ENCODE assay signal across 9 mouse cellular contexts in the genomic region with DNA sequence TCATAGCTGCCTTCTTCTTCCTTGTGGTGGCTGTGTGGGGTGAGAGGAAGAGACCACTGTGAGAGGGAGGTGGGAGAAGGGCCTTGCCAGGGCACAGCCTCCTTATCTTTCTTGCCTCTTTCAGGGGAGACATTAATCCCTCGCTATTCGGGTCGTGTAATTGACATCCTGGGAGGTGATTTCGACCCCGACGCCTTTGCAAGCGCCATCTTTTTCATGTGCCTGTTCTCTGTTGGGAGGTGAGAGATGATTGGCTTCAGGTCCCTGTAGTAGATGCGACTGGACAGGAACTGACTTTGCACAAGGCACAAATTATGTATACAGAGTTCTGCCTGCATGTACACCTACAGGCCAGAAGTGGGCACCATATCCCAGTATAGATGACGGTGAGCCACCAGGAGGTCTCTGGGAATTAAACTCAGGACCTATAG. TPM values are rescaled to one million over a fixed set of nuclear protein-coding genes. Genes with fewer than 3 reads are reported as not detected.
DNase-seq lines count a peak whose midpoint lies in the region; ATAC-seq and TF ChIP-seq lines count a peak whose summit lies in the region.
"Had no signal": no experiment of that assay in that cellular context is flagged by ENCODE, and none has a peak within 500 bp of the region (broad histone marks: within the 10 kb centered on the region; RNA-seq: fewer than 3 reads in every experiment).

No protein-coding gene starts in this region.

- H3K27ac ChIP-seq in forebrain, embryonic 13.5 days: no peak overlapping the region
- H3K27ac ChIP-seq in forebrain, embryonic 12.5 days: no peak overlapping the region
- H3K27ac ChIP-seq in hindbrain, postnatal 0 days: no peak overlapping the region
- peak overlapping the region; percentile 75; the same call in 1 of the 2 replicates for H3K27ac ChIP-seq in lung, postnatal 0 days (ENCODE audit: low read length)
- no peak overlapping the region for H3K27ac ChIP-seq in stomach, embryonic 15.5 days

- ATAC-seq in forebrain, embryonic 13.5 days: no peak
- ATAC-seq in forebrain, embryonic 12.5 days (ENCODE audit: low FRiP score): no peak
- peak; percentile 57 for ATAC-seq in CD4-positive, CD25-positive, alpha-beta regulatory T cell, adult 4 months
- no peak for ATAC-seq in hindbrain, postnatal 0 days
- peak; percentile 65 for ATAC-seq in lung, postnatal 0 days
- no peak for ATAC-seq in stomach, embryonic 15.5 days (ENCODE audit: insufficient read depth, low FRiP score, low read depth)

- H3K9me3 ChIP-seq in forebrain, embryonic 13.5 days (replicated peaks): no peaks in the 10 kb centered on the region; the same call in 1 of the 2 replicates
- H3K9me3 ChIP-seq in forebrain, embryonic 12.5 days: no peaks in the 10 kb centered on the region
- no peaks in the 10 kb centered on the region for H3K9me3 ChIP-seq in hindbrain, postnatal 0 days (ENCODE audit: low read length)
- no peaks in the 10 kb centered on the region for H3K9me3 ChIP-seq in lung, postnatal 0 days (ENCODE audit: low read length)
- H3K9me3 ChIP-seq in stomach, embryonic 15.5 days: no peaks in the 10 kb centered on the region

- WGBS in forebrain, embryonic 13.5 days: 14% methylated on average over 9 of the region's 9 CpGs
- 15% methylated on average over 9 of the region's 9 CpGs for WGBS in forebrain, embryonic 12.5 days
- WGBS in hindbrain, postnatal 0 days: 23% methylated on average over 9 of the region's 9 CpGs
- WGBS in lung, postnatal 0 days: 18% methylated on average over 9 of the region's 9 CpGs
- WGBS in stomach, embryonic 15.5 days: 24% methylated on average over 9 of the region's 9 CpGs

- no peak for TF ChIP-seq EP300 in lung, postnatal 0 days (IDR thresholded peaks at IDR 0.05)

- H3K4me3 ChIP-seq in forebrain, embryonic 13.5 days: 0 out of 2 replicates have a peak overlapping the region, but pooled peaks have one; percentile 65
- no peak overlapping the region for H3K4me3 ChIP-seq in forebrain, embryonic 12.5 days (replicated peaks)
- H3K4me3 ChIP-seq in hindbrain, postnatal 0 days (ENCODE audit: low read length): no peak overlapping the region
- no peak overlapping the region for H3K4me3 ChIP-seq in lung, postnatal 0 days (ENCODE audit: low read depth, low read length)
- H3K4me3 ChIP-seq in stomach, embryonic 15.5 days (replicated peaks): peak overlapping the region; percentile 74; the same call in 1 of the 2 replicates

- no peaks in the 10 kb centered on the region for H3K36me3 ChIP-seq in forebrain, embryonic 13.5 days (ENCODE audit: poor library complexity, severe bottlenecking)
- no peaks in the 10 kb centered on the region for H3K36me3 ChIP-seq in forebrain, embryonic 12.5 days (replicated peaks)
- H3K36me3 ChIP-seq in hindbrain, postnatal 0 days (ENCODE audit: insufficient read depth, low read length): no peaks in the 10 kb centered on the region
- no peaks in the 10 kb centered on the region for H3K36me3 ChIP-seq in lung, postnatal 0 days (ENCODE audit: insufficient read depth, low read length)
- H3K36me3 ChIP-seq in stomach, embryonic 15.5 days: no peaks in the 10 kb centered on the region

- peaks cover 11% of the 10 kb centered on the region; the same call in 1 of the 2 replicates for H3K4me1 ChIP-seq in forebrain, embryonic 13.5 days
- H3K4me1 ChIP-seq in forebrain, embryonic 12.5 days: peaks cover 5% of the 10 kb centered on the region; the same call in 1 of the 2 replicates
- H3K4me1 ChIP-seq in hindbrain, postnatal 0 days (ENCODE audit: insufficient read depth, low read length): no peaks in the 10 kb centered on the region
- no peaks in the 10 kb centered on the region for H3K4me1 ChIP-seq in lung, postnatal 0 days (ENCODE audit: insufficient read depth, low read depth, low read length)
- peaks cover 9% of the 10 kb centered on the region; the same call in 1 of the 2 replicates for H3K4me1 ChIP-seq in stomach, embryonic 15.5 days

- H3K9ac ChIP-seq in forebrain, embryonic 13.5 days: no peak overlapping the region
- no peak overlapping the region for H3K9ac ChIP-seq in forebrain, embryonic 12.5 days
- H3K9ac ChIP-seq in hindbrain, postnatal 0 days (replicated peaks; ENCODE audit: low read length): no peak overlapping the region
- H3K9ac ChIP-seq in lung, postnatal 0 days (replicated peaks; ENCODE audit: low read depth): no peak overlapping the region
- no peak overlapping the region for H3K9ac ChIP-seq in stomach, embryonic 15.5 days

- peak; percentile 73 for TF ChIP-seq CTCF in hindbrain, postnatal 0 days (IDR thresholded peaks at IDR 0.05; ENCODE audit: low read depth)
- peak; percentile 85 for TF ChIP-seq CTCF in lung, postnatal 0 days (IDR thresholded peaks at IDR 0.05)

- H3K27me3 ChIP-seq in forebrain, embryonic 13.5 days: peaks cover 70% of the 10 kb centered on the region
- peaks cover 80% of the 10 kb centered on the region for H3K27me3 ChIP-seq in forebrain, embryonic 12.5 days
- H3K27me3 ChIP-seq in hindbrain, postnatal 0 days (ENCODE audit: insufficient read depth, low read length): peaks cover 6% of the 10 kb centered on the region; the same call in 1 of the 2 replicates
- no peaks in the 10 kb centered on the region for H3K27me3 ChIP-seq in lung, postnatal 0 days (replicated peaks; ENCODE audit: insufficient read depth, low read length)
- H3K27me3 ChIP-seq in stomach, embryonic 15.5 days (replicated peaks): peaks cover 16% of the 10 kb centered on the region; the same call in 1 of the 2 replicates

- DNase-seq in embryo, embryonic 10.5 days (ENCODE audit: low spot score): peak; percentile 60
- DNase-seq in hindbrain, postnatal 0 days (ENCODE audit: low spot score): peak; percentile 50
- DNase-seq in lung, postnatal 0 days (ENCODE audit: low spot score): peak; percentile 81
- no peak for DNase-seq in left cerebral cortex, adult 18-20 months (ENCODE audit: low spot score in 2 of 2)

- H3K4me2 ChIP-seq in forebrain, embryonic 13.5 days: no peak overlapping the region
- H3K4me2 ChIP-seq in forebrain, embryonic 12.5 days: no peak overlapping the region
- no peak overlapping the region for H3K4me2 ChIP-seq in hindbrain, postnatal 0 days (ENCODE audit: low read depth, low read length)
- H3K4me2 ChIP-seq in lung, postnatal 0 days (replicated peaks; ENCODE audit: low read depth, low read length): peak overlapping the region; percentile 94
- H3K4me2 ChIP-seq in stomach, embryonic 15.5 days: peak overlapping the region; percentile 88

RNA-seq across cellular contexts. Expression of gene Tap2, which starts 2.4 kb away (rescaled TPM):
- 0.76 and 0.87 TPM in 2 replicates for polyA plus RNA-seq in forebrain, embryonic 13.5 days (2015; fragmentation: Nextera tagmentation; extraction: Ambion mirVana)
- 0.47 and 1.1 TPM in 2 replicates for polyA plus RNA-seq in forebrain, embryonic 12.5 days (2016; fragmentation: Nextera tagmentation; extraction: Ambion mirVana)
- 100 to 1,000 TPM in 1 of 2 experiments, 10 to 100 TPM in 1; 78.9 to 260 TPM for polyA plus RNA-seq in CD4-positive, CD25-positive, alpha-beta regulatory T cell, adult 4 months (2017; shearing (Covaris generic))
- total RNA-seq in hindbrain, postnatal 0 days (2014; rRNA removed): 0.89 and 1.8 TPM in 2 replicates
- polyA plus RNA-seq in hindbrain, postnatal 0 days (2015; fragmentation: Nextera tagmentation; extraction: Ambion mirVana): 3.8 and 6.5 TPM in 2 replicates
- polyA plus RNA-seq in lung, postnatal 0 days (2015; fragmentation: Nextera tagmentation; extraction: Ambion mirVana): 23.9 and 26.1 TPM in 2 replicates
- polyA plus RNA-seq in stomach, embryonic 15.5 days (2015; fragmentation: Nextera tagmentation; extraction: Ambion mirVana): 5.5 and 7.0 TPM in 2 replicates
- total RNA-seq in left cerebral cortex, adult 18-20 months (2021): 10 to 100 TPM; 10.7 to 11.7 TPM

RNA-seq across cellular contexts. Expression of gene Psmb8, which starts 8.2 kb away (rescaled TPM):
- 0.65 and 1.6 TPM in 2 replicates for polyA plus RNA-seq in forebrain, embryonic 13.5 days (2015; fragmentation: Nextera tagmentation; extraction: Ambion mirVana)
- polyA plus RNA-seq in forebrain, embryonic 12.5 days (2016; fragmentation: Nextera tagmentation; extraction: Ambion mirVana): 0.53 and 1.7 TPM in 2 replicates
- 100 to 1,000 TPM; 781 to 871 TPM for polyA plus RNA-seq in CD4-positive, CD25-positive, alpha-beta regulatory T cell, adult 4 months (2017; shearing (Covaris generic))
- 2.8 and 5.0 TPM in 2 replicates for total RNA-seq in hindbrain, postnatal 0 days (2014; rRNA removed)
- polyA plus RNA-seq in hindbrain, postnatal 0 days (2015; fragmentation: Nextera tagmentation; extraction: Ambion mirVana): 6.5 and 6.9 TPM in 2 replicates
- 54.9 and 58.6 TPM in 2 replicates for polyA plus RNA-seq in lung, postnatal 0 days (2015; fragmentation: Nextera tagmentation; extraction: Ambion mirVana)
- 12.1 and 14.6 TPM in 2 replicates for polyA plus RNA-seq in stomach, embryonic 15.5 days (2015; fragmentation: Nextera tagmentation; extraction: Ambion mirVana)
- 1 to 10 TPM; 4.6 to 5.5 TPM for total RNA-seq in left cerebral cortex, adult 18-20 months (2021)

RNA-seq across cellular contexts. Expression of gene Psmb9, which starts 18.2 kb away (rescaled TPM):
- polyA plus RNA-seq in forebrain, embryonic 13.5 days (2015; fragmentation: Nextera tagmentation; extraction: Ambion mirVana): 0.43 and 0.73 TPM in 2 replicates
- polyA plus RNA-seq in forebrain, embryonic 12.5 days (2016; fragmentation: Nextera tagmentation; extraction: Ambion mirVana): 0.78 and 1.1 TPM in 2 replicates
- polyA plus RNA-seq in CD4-positive, CD25-positive, alpha-beta regulatory T cell, adult 4 months (2017; shearing (Covaris generic)): 100 to 1,000 TPM; 280 to 324 TPM
- total RNA-seq in hindbrain, postnatal 0 days (2014; rRNA removed): 0.68 and 4.3 TPM in 2 replicates
- 2.8 and 4.2 TPM in 2 replicates for polyA plus RNA-seq in hindbrain, postnatal 0 days (2015; fragmentation: Nextera tagmentation; extraction: Ambion mirVana)
- polyA plus RNA-seq in lung, postnatal 0 days (2015; fragmentation: Nextera tagmentation; extraction: Ambion mirVana): 16.4 and 17.1 TPM in 2 replicates
- 7.9 and 8.1 TPM in 2 replicates for polyA plus RNA-seq in stomach, embryonic 15.5 days (2015; fragmentation: Nextera tagmentation; extraction: Ambion mirVana)
- 1 to 10 TPM; 2.6 to 2.8 TPM for total RNA-seq in left cerebral cortex, adult 18-20 months (2021)

RNA-seq across cellular contexts. Expression of gene Tap1, which starts 18.4 kb away (rescaled TPM):
- 0.84 and 0.94 TPM in 2 replicates for polyA plus RNA-seq in forebrain, embryonic 13.5 days (2015; fragmentation: Nextera tagmentation; extraction: Ambion mirVana)
- 1.3 and 2.2 TPM in 2 replicates for polyA plus RNA-seq in forebrain, embryonic 12.5 days (2016; fragmentation: Nextera tagmentation; extraction: Ambion mirVana)
- 100 to 1,000 TPM; 163 to 238 TPM for polyA plus RNA-seq in CD4-positive, CD25-positive, alpha-beta regulatory T cell, adult 4 months (2017; shearing (Covaris generic))
- 14.0 and 14.1 TPM in 2 replicates for total RNA-seq in hindbrain, postnatal 0 days (2014; rRNA removed)
- 8.0 and 8.1 TPM in 2 replicates for polyA plus RNA-seq in hindbrain, postnatal 0 days (2015; fragmentation: Nextera tagmentation; extraction: Ambion mirVana)
- 11.6 and 12.6 TPM in 2 replicates for polyA plus RNA-seq in lung, postnatal 0 days (2015; fragmentation: Nextera tagmentation; extraction: Ambion mirVana)
- polyA plus RNA-seq in stomach, embryonic 15.5 days (2015; fragmentation: Nextera tagmentation; extraction: Ambion mirVana): 7.5 and 7.7 TPM in 2 replicates
- total RNA-seq in left cerebral cortex, adult 18-20 months (2021): 1 to 10 TPM; 3.1 to 3.2 TPM

RNA-seq across cellular contexts. Expression of gene H2-Ob, which starts 32.9 kb away (rescaled TPM):
- not detected in 2 replicates for polyA plus RNA-seq in forebrain, embryonic 13.5 days (2015; fragmentation: Nextera tagmentation; extraction: Ambion mirVana)
- polyA plus RNA-seq in forebrain, embryonic 12.5 days (2016; fragmentation: Nextera tagmentation; extraction: Ambion mirVana): not detected in 2 replicates
- 100 to 1,000 TPM in 1 of 2 experiments, 10 to 100 TPM in 1; 81.1 to 105 TPM for polyA plus RNA-seq in CD4-positive, CD25-positive, alpha-beta regulatory T cell, adult 4 months (2017; shearing (Covaris generic))
- 0.14 and 0.42 TPM in 2 replicates for total RNA-seq in hindbrain, postnatal 0 days (2014; rRNA removed)
- 0.13 and 0.35 TPM in 2 replicates for polyA plus RNA-seq in hindbrain, postnatal 0 days (2015; fragmentation: Nextera tagmentation; extraction: Ambion mirVana)
- 0.43 and 1.2 TPM in 2 replicates for polyA plus RNA-seq in lung, postnatal 0 days (2015; fragmentation: Nextera tagmentation; extraction: Ambion mirVana)
- polyA plus RNA-seq in stomach, embryonic 15.5 days (2015; fragmentation: Nextera tagmentation; extraction: Ambion mirVana): 0.17 and 0.18 TPM in 2 replicates
- total RNA-seq in left cerebral cortex, adult 18-20 months (2021): under 1 TPM; 0.40 to 0.44 TPM
- polyA plus RNA-seq: neural tube, embryonic 11.5 days had no signal

Comparison
In these comparisons a context has a peak if more than half of its experiments do, and no peak if none do; other contexts are left out.
1. H3K4me3 ChIP-seq: peak in forebrain, embryonic 13.5 days (single experiment) and stomach, embryonic 15.5 days (single experiment); none in forebrain, embryonic 12.5 days (single experiment), hindbrain, postnatal 0 days (single experiment) and lung, postnatal 0 days (single experiment).
2. ATAC-seq: peak in CD4-positive, CD25-positive, alpha-beta regulatory T cell, adult 4 months (single experiment) and lung, postnatal 0 days (single experiment); none in forebrain, embryonic 13.5 days (single experiment), forebrain, embryonic 12.5 days (single experiment), hindbrain, postnatal 0 days (single experiment) and stomach, embryonic 15.5 days (single experiment).
3. H3K4me2 ChIP-seq: peak in lung, postnatal 0 days (single experiment) and stomach, embryonic 15.5 days (single experiment); none in forebrain, embryonic 13.5 days (single experiment), forebrain, embryonic 12.5 days (single experiment) and hindbrain, postnatal 0 days (single experiment).
4. DNase-seq: peak in embryo, embryonic 10.5 days (single experiment), hindbrain, postnatal 0 days (single experiment) and lung, postnatal 0 days (single experiment); none in left cerebral cortex, adult 18-20 months (0 of 2).
5. RNA of gene Psmb8, which starts 8.2 kb away (polyA plus RNA-seq): 781 to 871 TPM in CD4-positive, CD25-positive, alpha-beta regulatory T cell, adult 4 months; 54.9 to 58.6 TPM in lung, postnatal 0 days, 12.1 to 14.6 TPM in stomach, embryonic 15.5 days, 6.5 to 6.9 TPM in hindbrain, postnatal 0 days, 0.53 to 1.7 TPM in forebrain, embryonic 12.5 days and 0.65 to 1.6 TPM in forebrain, embryonic 13.5 days; every median in the first group is over 10 times any median in the second.
6. RNA of gene Psmb9, which starts 18.2 kb away (polyA plus RNA-seq): 280 to 324 TPM in CD4-positive, CD25-positive, alpha-beta regulatory T cell, adult 4 months; 16.4 to 17.1 TPM in lung, postnatal 0 days, 7.9 to 8.1 TPM in stomach, embryonic 15.5 days, 2.8 to 4.2 TPM in hindbrain, postnatal 0 days, 0.78 to 1.1 TPM in forebrain, embryonic 12.5 days and 0.43 to 0.73 TPM in forebrain, embryonic 13.5 days; every median in the first group is over 10 times any median in the second.